Mouse (Mus musculus) embryonic facial prominence, embryonic 15.5 days (tissue): ENCODE results near the gene Gga2. TPM values are rescaled to one million over a fixed set of nuclear protein-coding genes. Genes with fewer than 3 reads are reported as not detected.

Experiments
- ATAC-seq: fragments of 200-750 bp; cut with Nextera tagmentation; 2 replicates; pipeline ENCODE4 v1.8.0; 2017; ENCODE audit warnings: low read depth, moderate TSS enrichment; ENCODE audit not compliant: insufficient number of reproducible peaks, low FRiP score, low TSS enrichment
- H3K27ac ChIP-seq: fragments of 300-500 bp; sonication (generic); replicated peaks from 2 replicates; pipeline ENCODE4 v1.5.1; 2015; ENCODE audit warnings: mild to moderate bottlenecking, inconsistent platforms
- H3K27me3 ChIP-seq: fragments of 300-500 bp; sonication (generic); 2 replicates; pipeline ENCODE4 v1.6.1; 2015; ENCODE audit warnings: inconsistent platforms
- H3K36me3 ChIP-seq: fragments of 300-500 bp; sonication (generic); 2 replicates; pipeline ENCODE4 v1.6.1; 2015; ENCODE audit warnings: mild to moderate bottlenecking, inconsistent platforms
- H3K4me1 ChIP-seq: fragments of 300-500 bp; sonication (generic); 2 replicates; pipeline ENCODE4 v1.6.1; 2015; ENCODE audit warnings: inconsistent platforms
- H3K4me2 ChIP-seq: fragments of 300-500 bp; sonication (generic); replicated peaks from 2 replicates; pipeline ENCODE4 v1.6.1; 2015; ENCODE audit warnings: mild to moderate bottlenecking, inconsistent platforms
- H3K4me3 ChIP-seq: fragments of 300-500 bp; sonication (generic); replicated peaks from 2 replicates; pipeline ENCODE4 v1.5.1; 2015; ENCODE audit warnings: mild to moderate bottlenecking, inconsistent platforms
- H3K9ac ChIP-seq: fragments of 300-500 bp; sonication (generic); 2 replicates; pipeline ENCODE4 v1.6.1; 2015; ENCODE audit warnings: inconsistent platforms
- H3K9me3 ChIP-seq: fragments of 300-500 bp; sonication (generic); replicated peaks from 2 replicates; pipeline ENCODE4 v1.6.1; 2016; ENCODE audit warnings: inconsistent platforms
- WGBS: fragments of 180-500 bp; shearing (Covaris S2); methylation state at CpG from one replicate; pipeline ENCODE4 v1.1.7; 2015; 5-methylcytosine and 5-hydroxymethylcytosine counted together
- polyA plus RNA-seq: library from polyadenylated mRNA; unstranded; fragments of >200 nt; fragmentation: Nextera tagmentation; extraction: Ambion mirVana; gene quantifications from 2 replicates; pipeline ENCODE4 v1.2.1, GENCODE M21; 2015

The Gga2 gene
- polyA plus RNA-seq, 1 experiment from 2014 or later: 87.9 TPM

DNA sequence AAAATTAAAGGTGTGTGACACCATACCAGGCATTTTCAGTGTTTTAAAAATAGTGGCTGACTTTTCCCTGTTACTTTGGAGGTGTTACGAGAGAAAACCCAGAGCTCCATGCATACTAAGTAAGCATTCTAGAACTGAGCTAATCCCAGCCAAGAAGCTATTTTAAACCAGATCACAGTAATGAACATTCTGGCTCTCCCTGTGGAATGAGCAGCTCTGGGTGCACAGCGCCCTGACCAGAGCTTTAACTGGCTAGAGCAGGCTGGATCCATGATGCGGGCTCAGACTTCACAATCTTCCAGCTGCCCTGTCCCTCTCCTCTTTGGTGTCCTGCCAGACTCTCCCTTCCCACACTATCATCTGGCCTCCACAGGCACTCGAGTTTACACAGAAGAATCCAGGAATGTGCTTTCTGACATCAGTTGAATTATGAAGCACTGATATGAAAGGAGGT is 24.2 kb upstream of the Gga2 start:
- no peak overlapping the region for H3K4me3 ChIP-seq
- no peak overlapping the region for H3K9ac ChIP-seq
- no peak overlapping the region for H3K27ac ChIP-seq
- peaks cover 32% of the 10 kb centered on the region for H3K36me3 ChIP-seq
- WGBS: 79% methylated on average over 4 of the region's 4 CpGs
- H3K27me3 ChIP-seq: no peaks in the 10 kb centered on the region
- no peaks in the 10 kb centered on the region for H3K9me3 ChIP-seq
- H3K4me2 ChIP-seq: no peak overlapping the region
- no peaks in the 10 kb centered on the region for H3K4me1 ChIP-seq
- no peak for ATAC-seq

DNA sequence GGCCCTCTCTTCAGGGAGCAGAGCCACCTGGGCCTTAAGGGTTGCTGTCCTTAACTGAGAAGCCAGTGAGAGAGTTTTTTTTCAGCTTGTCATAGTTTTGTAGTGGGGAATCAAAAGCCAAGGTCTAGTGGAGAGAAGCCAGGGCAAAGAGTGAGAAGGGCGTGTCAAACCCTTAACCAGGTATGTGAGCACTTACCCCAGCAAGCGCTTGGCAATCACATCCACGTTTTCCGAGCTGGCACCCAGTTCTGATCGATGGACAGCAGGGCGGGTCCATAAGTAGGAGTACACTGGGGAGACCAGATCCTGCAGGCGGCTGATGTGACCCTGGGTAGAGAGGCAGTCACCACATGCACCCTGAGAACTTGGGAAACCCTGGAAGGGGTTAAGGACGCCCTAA is 23.1 kb upstream of the Gga2 start:
- no peak overlapping the region for H3K27ac ChIP-seq
- H3K4me2 ChIP-seq: no peak overlapping the region
- H3K9ac ChIP-seq: no peak overlapping the region
- peaks cover 39% of the 10 kb centered on the region for H3K36me3 ChIP-seq
- no peaks in the 10 kb centered on the region for H3K4me1 ChIP-seq
- H3K27me3 ChIP-seq: no peaks in the 10 kb centered on the region
- no peaks in the 10 kb centered on the region for H3K9me3 ChIP-seq
- H3K4me3 ChIP-seq: no peak overlapping the region
- 85% methylated on average over 8 of the region's 8 CpGs for WGBS
- no peak for ATAC-seq

- Histone ChIP-seq H3K4me3 (no peak overlapping the region), H3K27ac (no peak overlapping the region), H3K27me3 (no peaks in the 10 kb centered on the region), H3K36me3 (peaks cover 15% of the 10 kb centered on the region; the same call in 1 of the 2 replicates), H3K4me1 (no peaks in the 10 kb centered on the region), H3K4me2 (no peak overlapping the region), H3K9ac (no peak overlapping the region), H3K9me3 (no peaks in the 10 kb centered on the region)
- 40% methylated on average over 2 of the region's 2 CpGs for WGBS
- no peak for ATAC-seq
Measured at GRCm38 (mm10) chr7:122034348-122034747, 13.3 kb upstream of the Gga2 start.

GRCm38 (mm10) chr7:122033371-122033770 is 12.3 kb upstream of the Gga2 start:
- ATAC-seq: no peak

GRCm38 (mm10) chr7:122022131-122022530 is 1.1 kb upstream of the Gga2 start:
- Histone ChIP-seq H3K9me3 (no peaks in the 10 kb centered on the region), H3K27me3 (no peaks in the 10 kb centered on the region), H3K4me2 (no peak overlapping the region), H3K9ac (no peak overlapping the region), H3K4me1 (peaks cover 18% of the 10 kb centered on the region), H3K27ac (no peak overlapping the region), H3K4me3 (no peak overlapping the region), H3K36me3 (no peaks in the 10 kb centered on the region)
- no peak for ATAC-seq
- 93% methylated on average over 2 of the region's 2 CpGs for WGBS

More at GRCm38 (mm10) chr7:122033371-122033770, 12.3 kb upstream of the Gga2 start:
- no peak overlapping the region for H3K9ac ChIP-seq
- H3K4me2 ChIP-seq: no peak overlapping the region
- H3K4me1 ChIP-seq: no peaks in the 10 kb centered on the region
- peaks cover 5% of the 10 kb centered on the region; the same call in 1 of the 2 replicates for H3K36me3 ChIP-seq
- no peak overlapping the region for H3K4me3 ChIP-seq
- H3K9me3 ChIP-seq: no peaks in the 10 kb centered on the region
- no peak overlapping the region for H3K27ac ChIP-seq
- WGBS: 59% methylated on average over 3 of the region's 3 CpGs
- H3K27me3 ChIP-seq: no peaks in the 10 kb centered on the region

DNA sequence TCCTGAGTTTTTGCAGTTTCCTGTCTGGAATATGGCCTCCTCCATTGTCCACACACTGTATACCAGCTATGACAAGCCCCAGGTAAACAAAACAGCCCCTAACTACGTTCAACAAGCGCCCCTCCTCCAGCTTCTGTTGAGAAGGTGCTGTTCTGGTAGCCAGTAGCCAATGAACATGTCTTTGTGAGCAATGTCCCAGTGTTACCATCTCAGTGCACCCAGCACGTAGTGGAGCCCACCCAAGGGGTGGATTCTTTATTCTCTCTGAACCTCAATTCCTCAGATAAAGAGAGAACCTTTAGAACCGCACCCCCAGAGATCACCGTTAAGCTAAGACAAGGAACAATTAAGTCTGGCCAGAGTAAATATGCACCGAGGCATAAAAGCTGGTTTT is 752 bp downstream of the Gga2 start:
- no peaks in the 10 kb centered on the region for H3K27me3 ChIP-seq
- H3K27ac ChIP-seq: peak overlapping the region; percentile 79
- 2% methylated on average over 6 of the region's 6 CpGs for WGBS
- peaks cover 29% of the 10 kb centered on the region for H3K4me1 ChIP-seq
- H3K4me2 ChIP-seq: peak overlapping the region; percentile 69
- ATAC-seq: no peak
- H3K9me3 ChIP-seq: no peaks in the 10 kb centered on the region
- H3K9ac ChIP-seq: peak overlapping the region; percentile 35
- H3K4me3 ChIP-seq: peak overlapping the region; percentile 58
- no peaks in the 10 kb centered on the region for H3K36me3 ChIP-seq

DNA sequence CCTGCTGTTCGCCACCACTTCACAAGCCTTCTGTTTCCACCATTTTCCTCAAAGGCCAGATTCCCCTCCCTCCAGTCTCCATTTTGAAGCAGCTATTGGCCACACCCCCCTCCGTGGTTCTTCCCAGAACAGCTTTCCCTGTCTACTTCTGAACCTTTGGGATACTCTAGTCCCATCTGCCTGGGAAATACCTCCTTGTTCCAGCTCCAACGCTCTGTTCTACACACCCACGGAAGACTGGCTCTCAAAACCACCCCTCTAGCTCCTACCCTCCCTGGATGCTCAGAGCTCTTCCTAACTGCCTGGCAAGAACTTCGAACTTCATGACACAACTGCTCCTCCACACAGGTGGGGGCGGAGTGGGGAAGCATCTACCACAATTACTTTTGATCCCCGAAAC is 2.0 kb downstream of the Gga2 start:
- Histone ChIP-seq H3K9ac (no peak overlapping the region), H3K4me2 (peak overlapping the region; percentile 69), H3K4me1 (peaks cover 32% of the 10 kb centered on the region), H3K9me3 (no peaks in the 10 kb centered on the region), H3K27ac (no peak overlapping the region), H3K4me3 (0 out of 2 replicates have a peak overlapping the region, but pooled peaks have one; percentile 58), H3K36me3 (no peaks in the 10 kb centered on the region), H3K27me3 (no peaks in the 10 kb centered on the region)
- ATAC-seq: no peak
- WGBS: 80% methylated on average over 7 of the region's 7 CpGs

- Histone ChIP-seq H3K4me1 (peaks cover 32% of the 10 kb centered on the region), H3K36me3 (no peaks in the 10 kb centered on the region), H3K9me3 (no peaks in the 10 kb centered on the region), H3K4me2 (0 out of 2 replicates have a peak overlapping the region, but pooled peaks have one; percentile 69), H3K4me3 (no peak overlapping the region), H3K9ac (no peak overlapping the region), H3K27me3 (no peaks in the 10 kb centered on the region), H3K27ac (no peak overlapping the region)
- 70% methylated on average over 3 of the region's 3 CpGs for WGBS
- no peak for ATAC-seq
Measured at GRCm38 (mm10) chr7:122018247-122018646, 2.8 kb downstream of the Gga2 start.

GRCm38 (mm10) chr7:122015734-122016133 is 5.3 kb downstream of the Gga2 start:
- 53% methylated on average over 10 of the region's 10 CpGs for WGBS
- H3K4me1 ChIP-seq: peaks cover 32% of the 10 kb centered on the region
- H3K4me2 ChIP-seq: no peak overlapping the region; the same call in 1 of the 2 replicates
- H3K27ac ChIP-seq: no peak overlapping the region
- no peak overlapping the region for H3K9ac ChIP-seq
- no peaks in the 10 kb centered on the region for H3K9me3 ChIP-seq
- H3K4me3 ChIP-seq: no peak overlapping the region
- H3K27me3 ChIP-seq: no peaks in the 10 kb centered on the region
- H3K36me3 ChIP-seq: peaks cover 15% of the 10 kb centered on the region; the same call in 1 of the 2 replicates
- no peak for ATAC-seq

DNA sequence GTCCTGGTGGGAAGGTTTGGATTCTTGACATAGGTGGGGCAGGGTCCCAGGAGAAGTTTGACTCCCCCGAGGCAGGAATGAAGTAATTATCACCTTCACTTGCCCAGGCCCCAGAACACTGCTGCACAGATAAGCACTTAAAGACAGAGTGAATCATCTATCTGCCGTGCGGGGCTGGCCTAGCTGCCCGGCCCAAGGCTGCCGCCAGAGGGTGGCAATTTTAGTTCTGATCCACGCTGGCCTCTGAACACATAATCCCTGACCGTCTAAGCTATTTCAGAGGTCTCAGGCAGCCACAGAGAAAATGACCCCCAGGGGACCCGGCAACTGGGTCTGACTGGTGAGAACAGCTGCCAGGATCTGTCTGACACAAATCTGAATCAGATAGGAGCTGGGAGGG is 5.9 kb downstream of the Gga2 start:
- Histone ChIP-seq H3K9ac (no peak overlapping the region), H3K27me3 (no peaks in the 10 kb centered on the region), H3K36me3 (peaks cover 21% of the 10 kb centered on the region), H3K4me2 (no peak overlapping the region; the same call in 1 of the 2 replicates), H3K27ac (no peak overlapping the region), H3K4me1 (peaks cover 32% of the 10 kb centered on the region), H3K9me3 (no peaks in the 10 kb centered on the region), H3K4me3 (no peak overlapping the region)
- ATAC-seq: 0 out of 2 replicates have a peak, but pooled peaks have one; percentile 27
- 47% methylated on average over 8 of the region's 8 CpGs for whole genome bisulfite sequencing

GRCm38 (mm10) chr7:122012949-122013348 is 8.1 kb downstream of the Gga2 start:
- Histone ChIP-seq H3K4me1 (peaks cover 13% of the 10 kb centered on the region), H3K27me3 (no peaks in the 10 kb centered on the region), H3K4me2 (no peak overlapping the region), H3K4me3 (no peak overlapping the region), H3K27ac (no peak overlapping the region), H3K9ac (no peak overlapping the region), H3K36me3 (peaks cover 35% of the 10 kb centered on the region), H3K9me3 (no peaks in the 10 kb centered on the region)
- ATAC-seq: no peak
- 88% methylated on average over 10 of the region's 10 CpGs for WGBS

GRCm38 (mm10) chr7:122012370-122012769 is 8.7 kb downstream of the Gga2 start:
- peaks cover 41% of the 10 kb centered on the region for H3K36me3 ChIP-seq
- H3K27ac ChIP-seq: no peak overlapping the region
- no peak for ATAC-seq
- 93% methylated on average over 4 of the region's 4 CpGs for WGBS
- peaks cover 13% of the 10 kb centered on the region for H3K4me1 ChIP-seq
- H3K4me2 ChIP-seq: no peak overlapping the region
- H3K9me3 ChIP-seq: no peaks in the 10 kb centered on the region
- no peak overlapping the region for H3K4me3 ChIP-seq
- H3K27me3 ChIP-seq: no peaks in the 10 kb centered on the region
- no peak overlapping the region for H3K9ac ChIP-seq
